Mouse (Mus musculus) MEL (cell line): ENCODE measurements at regions not wholly inside any gene's neighbourhood (a gene's known extent, or its start where the extent isn't known, plus 50 kb on each side); places are given as distances from the start of the nearest gene placed in this dataset.

Source experiments
- DNase-seq: peaks from one replicate; pipeline ENCODE4 v3.0.0; 2011; ENCODE audit warnings: low read depth, low spot score
- H3K27ac ChIP-seq: 2 replicates; pipeline ENCODE4 v1.5.1; 2012; ENCODE audit warnings: low read depth, mild to moderate bottlenecking, control low read depth, low read length, moderate library complexity; ENCODE audit not compliant: control insufficient read depth
- H3K27me3 ChIP-seq, 2 experiments: fragments of 150-350 bp in 1 of 2; sonication (generic) in 1 of 2; 2 replicates each; pipeline ENCODE4 v1.6.1; 2012; ENCODE audit warnings: low read length in 2 of 2, mild to moderate bottlenecking in 2 of 2, improper control_type of control experiment in 1 of 2, moderate library complexity in 1 of 2; ENCODE audit not compliant: insufficient read depth in 2 of 2, control insufficient read depth in 1 of 2
- H3K36me3 ChIP-seq, 2 experiments: 2 replicates each; pipeline ENCODE4 v1.6.1; 2012 to 2014; ENCODE audit warnings: low read length in 2 of 2, improper control_type of control experiment in 1 of 2, inconsistent platforms in 1 of 2, mild to moderate bottlenecking in 1 of 2; ENCODE audit not compliant: insufficient read depth in 2 of 2, control insufficient read depth in 1 of 2
- H3K4me1 ChIP-seq, 2 experiments: fragments of 150-350 bp in 1 of 2; sonication (generic) in 1 of 2; 2 replicates each; pipeline ENCODE4 v1.6.1; 2012; ENCODE audit warnings: low read length in 2 of 2, improper control_type of control experiment in 1 of 2, mild to moderate bottlenecking in 1 of 2; ENCODE audit not compliant: insufficient read depth in 2 of 2, control insufficient read depth in 1 of 2
- H3K4me3 ChIP-seq, 2 experiments: fragments of 150-350 bp in 1 of 2; sonication (generic) in 1 of 2; 2 replicates each; pipeline ENCODE4 v1.5.1; 2012; ENCODE audit warnings: low read depth in 2 of 2, low read length in 2 of 2, mild to moderate bottlenecking in 2 of 2, moderate library complexity in 2 of 2, control low read depth in 1 of 2, improper control_type of control experiment in 1 of 2; ENCODE audit not compliant: control insufficient read depth in 1 of 2, insufficient read depth in 1 of 2
- H3K79me2 ChIP-seq: 2 replicates; pipeline ENCODE4 v1.6.1; 2012; ENCODE audit warnings: mild to moderate bottlenecking, low read length, moderate library complexity; ENCODE audit not compliant: control insufficient read depth, poor library complexity, insufficient read depth
- H3K9ac ChIP-seq: 2 replicates; pipeline ENCODE4 v1.6.1; 2012; ENCODE audit warnings: low read depth, mild to moderate bottlenecking, control low read depth, low read length, moderate library complexity; ENCODE audit not compliant: control insufficient read depth, poor library complexity, severe bottlenecking
- H3K9me3 ChIP-seq: fragments of 150-350 bp; sonication (generic); replicated peaks from 2 replicates; pipeline ENCODE4 v1.6.1; 2012; ENCODE audit warnings: mild to moderate bottlenecking, low read length, improper control_type of control experiment, moderate library complexity; ENCODE audit not compliant: insufficient read depth
- CTCF ChIP-seq, 3 experiments: IDR thresholded peaks in 2 of 3; conservative IDR thresholded peaks in 1 of 3; 2 replicates each; pipeline ENCODE4 v1.5.1; 2011 to 2012; ENCODE audit warnings: low read length in 3 of 3, low read depth in 2 of 3, mild to moderate bottlenecking in 2 of 3, improper control_type of control experiment in 1 of 3, inconsistent platforms in 1 of 3, mixed read lengths in 1 of 3, moderate library complexity in 1 of 3; ENCODE audit not compliant: control insufficient read depth in 1 of 3, insufficient read depth in 1 of 3, poor library complexity in 1 of 3, severe bottlenecking in 1 of 3
- E2F4 ChIP-seq: IDR thresholded peaks from 2 replicates; pipeline ENCODE4 v1.6.1; 2011; ENCODE audit warnings: low read depth, low read length, improper control_type of control experiment, borderline replicate concordance
- ELF1 ChIP-seq: IDR thresholded peaks from 2 replicates; pipeline ENCODE4 v1.6.1; 2014; ENCODE audit warnings: low read depth, mild to moderate bottlenecking, inconsistent platforms, low read length, improper control_type of control experiment, moderate library complexity
- ETS1 ChIP-seq: IDR thresholded peaks from 2 replicates; pipeline ENCODE4 v1.6.1; 2012; ENCODE audit warnings: low read depth, mild to moderate bottlenecking, inconsistent platforms, low read length, improper control_type of control experiment, moderate library complexity
- GABPA ChIP-seq: IDR thresholded peaks from 2 replicates; pipeline ENCODE4 v1.6.1; 2012; ENCODE audit warnings: low read depth, mild to moderate bottlenecking, inconsistent platforms, low read length, improper control_type of control experiment, moderate library complexity
- GATA1 ChIP-seq: IDR thresholded peaks from 2 replicates; pipeline ENCODE4 v1.6.1; 2011; ENCODE audit warnings: low read depth, low read length, improper control_type of control experiment
- HCFC1 ChIP-seq: IDR thresholded peaks from 2 replicates; pipeline ENCODE4 v1.6.1; 2012; ENCODE audit warnings: low read depth, mild to moderate bottlenecking, inconsistent platforms, low read length, improper control_type of control experiment, moderate library complexity
- JUND ChIP-seq: IDR thresholded peaks from 2 replicates; pipeline ENCODE4 v1.6.1; 2011; ENCODE audit warnings: low read depth, mild to moderate bottlenecking, improper control_type of control experiment, low read length
- MAFK ChIP-seq: IDR thresholded peaks from 2 replicates; pipeline ENCODE4 v1.6.1; 2011; ENCODE audit warnings: low read depth, mild to moderate bottlenecking, low read length, improper control_type of control experiment, borderline replicate concordance
- MAX ChIP-seq: IDR thresholded peaks from 2 replicates; pipeline ENCODE4 v1.6.1; 2011; ENCODE audit warnings: low read length, improper control_type of control experiment
- MEF2A ChIP-seq: IDR thresholded peaks from 2 replicates; pipeline ENCODE4 v1.6.1; 2014; ENCODE audit warnings: low read depth, mild to moderate bottlenecking, inconsistent platforms, low read length, improper control_type of control experiment; ENCODE audit not compliant: poor library complexity, insufficient replicate concordance, severe bottlenecking; ENCODE audit errors: extremely low read depth
- MYB ChIP-seq: IDR thresholded peaks from 2 replicates; pipeline ENCODE4 v1.6.1; 2011; ENCODE audit warnings: mild to moderate bottlenecking, low read depth, low read length, improper control_type of control experiment
- NELFE ChIP-seq: IDR thresholded peaks from 2 replicates; pipeline ENCODE4 v1.6.1; 2011; ENCODE audit warnings: low read depth, low read length, improper control_type of control experiment
- NRF1 ChIP-seq: IDR thresholded peaks from 2 replicates; pipeline ENCODE4 v1.6.1; 2014; ENCODE audit warnings: low read depth, mild to moderate bottlenecking, inconsistent platforms, low read length, improper control_type of control experiment, moderate library complexity; ENCODE audit not compliant: poor library complexity, insufficient read depth, severe bottlenecking
- POLR2A ChIP-seq, 2 experiments: IDR thresholded peaks; 2 replicates each; pipeline ENCODE4 v1.6.1; 2011 to 2012; ENCODE audit warnings: low read length in 2 of 2, mild to moderate bottlenecking in 2 of 2, control low read depth in 1 of 2, improper control_type of control experiment in 1 of 2, low read depth in 1 of 2, moderate library complexity in 1 of 2; ENCODE audit not compliant: control insufficient read depth in 1 of 2, insufficient read depth in 1 of 2, poor library complexity in 1 of 2
- POLR2AphosphoS2 ChIP-seq: IDR thresholded peaks from 2 replicates; pipeline ENCODE4 v1.6.1; 2011; ENCODE audit warnings: low read length, improper control_type of control experiment
- POLR2AphosphoS5 ChIP-seq: IDR thresholded peaks from 2 replicates; pipeline ENCODE4 v1.6.1; 2012; ENCODE audit warnings: low read depth, borderline replicate concordance, mild to moderate bottlenecking, inconsistent platforms, low read length, moderate library complexity, mixed read lengths
- RAD21 ChIP-seq: IDR thresholded peaks from 2 replicates; pipeline ENCODE4 v1.6.1; 2011; ENCODE audit warnings: mild to moderate bottlenecking, low read depth, low read length, improper control_type of control experiment
- RCOR1 ChIP-seq: IDR thresholded peaks from 2 replicates; pipeline ENCODE4 v1.6.1; 2012; ENCODE audit warnings: low read depth, mild to moderate bottlenecking, inconsistent platforms, low read length, improper control_type of control experiment
- SMC3 ChIP-seq: IDR thresholded peaks from 2 replicates; pipeline ENCODE4 v1.6.1; 2011; ENCODE audit warnings: low read depth, low read length, improper control_type of control experiment
- TAL1 ChIP-seq: IDR thresholded peaks from 2 replicates; pipeline ENCODE4 v1.6.1; 2012; ENCODE audit warnings: mild to moderate bottlenecking, inconsistent platforms, low read length, moderate library complexity, mixed read lengths
- UBTF ChIP-seq: IDR thresholded peaks from 2 replicates; pipeline ENCODE4 v1.6.1; 2012; ENCODE audit warnings: low read depth, mild to moderate bottlenecking, inconsistent platforms, low read length, improper control_type of control experiment, moderate library complexity, borderline replicate concordance; ENCODE audit not compliant: insufficient read depth
- USF1 ChIP-seq: IDR thresholded peaks from 2 replicates; pipeline ENCODE4 v1.6.1; 2014; ENCODE audit warnings: low read depth, mild to moderate bottlenecking, inconsistent platforms, low read length, improper control_type of control experiment, moderate library complexity
- ZNF384 ChIP-seq: IDR thresholded peaks from 2 replicates; pipeline ENCODE4 v1.6.1; 2012; ENCODE audit warnings: low read depth, mild to moderate bottlenecking, inconsistent platforms, low read length, improper control_type of control experiment

DNA sequence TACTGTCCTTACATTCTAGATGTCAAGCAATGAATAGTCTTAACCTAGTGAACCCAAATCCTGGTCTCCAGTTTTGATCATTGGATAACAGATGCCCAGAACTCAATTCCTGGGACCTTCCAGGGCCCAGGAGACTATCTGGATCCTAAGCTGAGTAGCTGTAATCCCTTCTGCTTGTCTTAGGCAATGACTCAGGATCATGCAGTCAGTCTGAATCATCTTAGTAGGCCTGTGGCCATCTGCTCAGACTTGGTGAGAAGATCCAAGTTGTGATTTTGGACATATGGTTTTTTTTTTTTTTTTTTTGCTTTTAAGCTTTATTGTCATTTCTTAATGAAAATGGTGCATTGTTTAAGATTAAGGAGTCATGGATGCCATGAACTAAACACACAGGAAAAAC lies 95.9 kb downstream of the Otud1 start:
- TF ChIP-seq CTCF (IDR thresholded peaks at IDR 0.05 in 2 of 3, conservative IDR thresholded peaks at IDR 0.05 in 1 of 3; ENCODE audit: control insufficient read depth in 1 of 3, insufficient read depth in 1 of 3, low read depth in 2 of 3, low read length in 3 of 3, poor library complexity in 1 of 3, severe bottlenecking in 1 of 3) = no peak
- no peak for TF ChIP-seq E2F4
- no peak for TF ChIP-seq RAD21
- no peak for TF ChIP-seq ETS1
- no peak for TF ChIP-seq MAFK
- TF ChIP-seq MYB = no peak
- no peak for TF ChIP-seq USF1
- no peak for TF ChIP-seq NELFE
- TF ChIP-seq POLR2A (IDR thresholded peaks at IDR 0.05; ENCODE audit: control insufficient read depth in 1 of 2, insufficient read depth in 1 of 2, low read depth in 1 of 2, low read length in 2 of 2, poor library complexity in 1 of 2) = no peak
- no peak for TF ChIP-seq MAX
- no peak for TF ChIP-seq JUND
- no peaks in the 10 kb centered on the region for H3K4me1 ChIP-seq
- H3K27me3 ChIP-seq = no peaks in the 10 kb centered on the region

GRCm38 (mm10) chr2:19757910-19758309 lies 100.4 kb downstream of the Otud1 start:
- no peaks in the 10 kb centered on the region for H3K9me3 ChIP-seq
- TF ChIP-seq SMC3 (no peak), JUND (no peak), HCFC1 (no peak), MAFK (no peak), TAL1 (no peak), POLR2A (IDR thresholded peaks at IDR 0.05; ENCODE audit: control insufficient read depth in 1 of 2, insufficient read depth in 1 of 2, low read depth in 1 of 2, low read length in 2 of 2, poor library complexity in 1 of 2) (no peak), ETS1 (no peak), ELF1 (no peak)
- no peaks in the 10 kb centered on the region for H3K27me3 ChIP-seq
- H3K9ac ChIP-seq = no peak overlapping the region
- H3K27ac ChIP-seq = no peak overlapping the region
- DNase-seq = no peak
- H3K36me3 ChIP-seq = no peaks in the 10 kb centered on the region
- H3K4me1 ChIP-seq = no peaks in the 10 kb centered on the region
- no peak overlapping the region for H3K4me3 ChIP-seq
- no peaks in the 10 kb centered on the region for H3K79me2 ChIP-seq

More for the DNA sequence above, 95.9 kb downstream of the Otud1 start:
- H3K9ac ChIP-seq = no peak overlapping the region
- H3K4me3 ChIP-seq = no peak overlapping the region
- H3K27ac ChIP-seq = no peak overlapping the region
- H3K36me3 ChIP-seq = no peaks in the 10 kb centered on the region
- H3K9me3 ChIP-seq = no peaks in the 10 kb centered on the region
- DNase-seq = no peak
- H3K79me2 ChIP-seq = no peaks in the 10 kb centered on the region

- Histone ChIP-seq H3K27ac (no peak overlapping the region), H3K9me3 (no peaks in the 10 kb centered on the region), H3K9ac (no peak overlapping the region), H3K4me3 (no peak overlapping the region), H3K27me3 (no peaks in the 10 kb centered on the region), H3K4me1 (no peaks in the 10 kb centered on the region), H3K79me2 (no peaks in the 10 kb centered on the region), H3K36me3 (no peaks in the 10 kb centered on the region)
- DNase-seq = no peak
- TF ChIP-seq MYB = no peak
- TF ChIP-seq ZNF384 = no peak
- no peak for TF ChIP-seq POLR2AphosphoS5
- no peak for TF ChIP-seq GATA1
- TF ChIP-seq RCOR1 = no peak
- TF ChIP-seq UBTF = no peak
- TF ChIP-seq HCFC1 = no peak
- TF ChIP-seq MEF2A = no peak
- no peak for TF ChIP-seq NRF1
- TF ChIP-seq GABPA = no peak
- TF ChIP-seq POLR2AphosphoS2 = no peak
- TF ChIP-seq SMC3 = no peak; the same call in 1 of the 2 replicates
- no peak for TF ChIP-seq NELFE
- no peak for TF ChIP-seq MAX
- TF ChIP-seq, all 39 proteins: peak for 0
Observed at GRCm38 (mm10) chr2:19759169-19759568, 101.6 kb downstream of the Otud1 start.
